Mouse (Mus musculus): ENCODE measurements at regions not wholly inside any gene's neighbourhood (a gene's known extent, or its start where the extent isn't known, plus 50 kb on each side); places are given as distances from the start of the nearest gene placed in this dataset.

DNA sequence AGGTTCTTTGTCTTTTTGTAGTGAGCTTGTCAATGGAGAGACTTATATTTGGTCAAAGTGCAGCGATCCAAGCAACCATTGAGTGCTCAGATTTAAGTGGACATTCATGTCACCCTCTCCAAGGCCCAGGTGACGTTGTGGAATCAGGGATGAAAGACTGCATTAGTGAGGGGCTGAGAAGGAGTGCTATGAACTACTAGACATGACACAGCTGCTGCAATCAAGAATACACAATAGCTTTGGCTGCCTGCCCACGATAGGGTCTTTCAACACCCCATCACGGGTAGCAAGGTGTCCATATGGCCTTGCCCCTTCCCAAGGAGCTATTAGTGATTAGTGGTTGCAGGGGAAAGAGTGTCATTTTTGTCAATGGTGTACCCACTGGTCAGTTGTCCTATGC lies 229.7 kb downstream of the Kcnrg start:
- TF ChIP-seq ZNF384 (IDR thresholded peaks at IDR 0.05; ENCODE audit: low read depth, low read length) (no peak), ZC3H11A (IDR thresholded peaks at IDR 0.05; ENCODE audit: borderline replicate concordance, low read depth, low read length) (no peak), HCFC1 (IDR thresholded peaks at IDR 0.05; ENCODE audit: borderline replicate concordance, insufficient read depth, low read length) (no peak), MAFK (IDR thresholded peaks at IDR 0.05; ENCODE audit: insufficient read depth, low read depth, low read length) (no peak)

All from ES-E14 (cell line).